Mouse (Mus musculus) bone marrow macrophage, adult 2 months (primary cell): ENCODE measurements around the gene Psd4.

Experiments
- CTCF ChIP-seq: IDR thresholded peaks from 2 replicates; pipeline ENCODE4 v1.5.1; 2012; ENCODE audit warnings: low read depth, mild to moderate bottlenecking, low read length, moderate library complexity
- POLR2A ChIP-seq: IDR thresholded peaks from 2 replicates; pipeline ENCODE4 v1.6.1; 2012; ENCODE audit warnings: mild to moderate bottlenecking, low read depth, low read length, borderline replicate concordance

DNA sequence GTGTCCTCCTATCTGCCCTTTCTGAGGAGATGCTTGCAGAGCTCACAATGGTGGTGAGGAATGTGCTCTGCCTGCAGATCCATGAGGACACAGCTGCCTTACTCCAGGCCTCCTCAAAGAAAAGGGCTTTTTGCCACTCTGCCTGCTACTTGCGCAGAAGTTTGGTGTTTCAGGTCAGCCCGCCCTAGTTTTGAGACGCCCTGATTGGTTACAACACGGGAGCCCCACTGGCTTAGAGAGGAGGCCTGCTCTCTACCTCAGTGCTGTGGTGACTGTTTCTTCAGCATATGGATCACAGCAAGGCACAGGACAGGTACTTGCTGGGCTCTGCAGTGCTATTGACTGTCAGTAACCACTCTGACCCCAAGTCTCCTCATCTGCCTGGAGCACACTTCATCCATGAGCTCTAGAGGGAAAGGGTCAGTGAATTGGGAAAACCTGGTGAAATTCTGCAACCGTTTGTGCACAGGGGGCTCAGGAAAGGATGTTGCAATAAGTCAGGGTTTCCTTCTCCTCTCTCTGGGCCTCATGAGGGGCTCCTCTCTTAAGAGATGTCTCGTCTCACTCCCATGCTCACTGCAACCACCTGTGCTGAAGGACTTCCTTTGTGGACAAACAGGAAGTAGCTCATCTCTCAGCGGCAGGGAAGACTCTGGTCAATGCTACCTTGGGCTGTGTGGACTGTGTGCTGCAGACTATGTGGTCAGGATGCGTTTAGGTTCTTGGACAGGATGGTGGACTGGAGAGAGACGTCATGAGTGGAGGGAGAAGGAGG lies 15.3 kb downstream of the Psd4 start:
- no peak for TF ChIP-seq CTCF
- no peak for TF ChIP-seq POLR2A
